Mouse (Mus musculus): ENCODE measurements at regions not wholly inside any gene's neighbourhood (a gene's known extent, or its start where the extent isn't known, plus 50 kb on each side); places are given as distances from the start of the nearest gene placed in this dataset.

GRCm38 (mm10) chr1:189584831-189585230 lies 103.1 kb downstream of the Cenpf start:
- no peaks in the 10 kb centered on the region for H3K9me3 ChIP-seq (ENCODE audit: low read length)
- H3K9ac ChIP-seq (replicated peaks; ENCODE audit: low read length), result no peak overlapping the region
- no peak for TF ChIP-seq CTCF (IDR thresholded peaks at IDR 0.05; ENCODE audit: low read depth)
- WGBS, result 65% methylated on average over 3 of the region's 3 CpGs
- no peaks in the 10 kb centered on the region for H3K4me1 ChIP-seq (ENCODE audit: insufficient read depth, low read length)
- H3K4me3 ChIP-seq (ENCODE audit: low read length), result no peak overlapping the region
- DNase-seq (ENCODE audit: low spot score), result no peak
- no peak overlapping the region for H3K27ac ChIP-seq
- H3K36me3 ChIP-seq (ENCODE audit: insufficient read depth, low read length), result no peaks in the 10 kb centered on the region
- ATAC-seq, result no peak
- H3K4me2 ChIP-seq (ENCODE audit: low read depth, low read length), result no peak overlapping the region
- no peaks in the 10 kb centered on the region for H3K27me3 ChIP-seq (ENCODE audit: insufficient read depth, low read length)

GRCm38 (mm10) chr1:189581427-189581826 lies 106.5 kb downstream of the Cenpf start:
- Histone ChIP-seq H3K27me3 (ENCODE audit: insufficient read depth, low read length) (no peaks in the 10 kb centered on the region), H3K9ac (replicated peaks; ENCODE audit: low read length) (no peak overlapping the region), H3K36me3 (ENCODE audit: insufficient read depth, low read length) (no peaks in the 10 kb centered on the region), H3K4me1 (ENCODE audit: insufficient read depth, low read length) (no peaks in the 10 kb centered on the region), H3K27ac (no peak overlapping the region), H3K4me2 (ENCODE audit: low read depth, low read length) (no peak overlapping the region), H3K9me3 (ENCODE audit: low read length) (no peaks in the 10 kb centered on the region), H3K4me3 (ENCODE audit: low read length) (no peak overlapping the region)
- DNase-seq (ENCODE audit: low spot score) (no peak), ATAC-seq (0 out of 2 replicates have a peak, but pooled peaks have one; percentile 12)
- TF ChIP-seq CTCF (IDR thresholded peaks at IDR 0.05; ENCODE audit: low read depth), result no peak
- WGBS, result 82% methylated on average over 4 of the region's 4 CpGs

- no peaks in the 10 kb centered on the region for H3K9me3 ChIP-seq (ENCODE audit: low read length)
- H3K9ac ChIP-seq (replicated peaks; ENCODE audit: low read length), result no peak overlapping the region
- no peak overlapping the region for H3K4me2 ChIP-seq (ENCODE audit: low read depth, low read length)
- H3K27me3 ChIP-seq (ENCODE audit: insufficient read depth, low read length), result no peaks in the 10 kb centered on the region
- peak; percentile 84 for TF ChIP-seq CTCF (IDR thresholded peaks at IDR 0.05; ENCODE audit: low read depth)
- H3K4me1 ChIP-seq (ENCODE audit: insufficient read depth, low read length), result no peaks in the 10 kb centered on the region
- whole genome bisulfite sequencing, result 65% methylated on average over 2 of the region's 2 CpGs
- peak; percentile 82 for DNase-seq (ENCODE audit: low spot score)
- H3K36me3 ChIP-seq (ENCODE audit: insufficient read depth, low read length), result no peaks in the 10 kb centered on the region
- ATAC-seq, result peak; percentile 55; the same call in 1 of the 2 replicates
- no peak overlapping the region for H3K4me3 ChIP-seq (ENCODE audit: low read length)
- H3K27ac ChIP-seq, result no peak overlapping the region
Measured at GRCm38 (mm10) chr1:189579358-189579757, 108.5 kb downstream of the Cenpf start.

- H3K9ac ChIP-seq (replicated peaks; ENCODE audit: low read length), result no peak overlapping the region
- no peaks in the 10 kb centered on the region for H3K9me3 ChIP-seq (ENCODE audit: low read length)
- TF ChIP-seq CTCF (IDR thresholded peaks at IDR 0.05; ENCODE audit: low read depth), result no peak
- ATAC-seq (no peak), DNase-seq (ENCODE audit: low spot score) (no peak)
- H3K27me3 ChIP-seq (ENCODE audit: insufficient read depth, low read length), result no peaks in the 10 kb centered on the region
- no peak overlapping the region for H3K27ac ChIP-seq
- no peaks in the 10 kb centered on the region for H3K36me3 ChIP-seq (ENCODE audit: insufficient read depth, low read length)
- H3K4me1 ChIP-seq (ENCODE audit: insufficient read depth, low read length), result no peaks in the 10 kb centered on the region
- no peak overlapping the region for H3K4me3 ChIP-seq (ENCODE audit: low read length)
- 57% methylated on average over 11 of the region's 11 CpGs for WGBS
- no peak overlapping the region for H3K4me2 ChIP-seq (ENCODE audit: low read depth, low read length)
Measured at GRCm38 (mm10) chr1:189576311-189577002, 111.4 kb downstream of the Cenpf start.

- Histone ChIP-seq H3K27ac (no peak overlapping the region), H3K4me3 (ENCODE audit: low read length) (no peak overlapping the region), H3K4me1 (ENCODE audit: insufficient read depth, low read length) (no peaks in the 10 kb centered on the region), H3K9me3 (ENCODE audit: low read length) (no peaks in the 10 kb centered on the region), H3K4me2 (ENCODE audit: low read depth, low read length) (no peak overlapping the region), H3K36me3 (ENCODE audit: insufficient read depth, low read length) (no peaks in the 10 kb centered on the region), H3K27me3 (ENCODE audit: insufficient read depth, low read length) (no peaks in the 10 kb centered on the region), H3K9ac (replicated peaks; ENCODE audit: low read length) (no peak overlapping the region)
- DNase-seq (ENCODE audit: low spot score) (no peak), ATAC-seq (no peak)
- no peak for TF ChIP-seq CTCF (IDR thresholded peaks at IDR 0.05; ENCODE audit: low read depth)
- 89% methylated on average over 10 of the region's 10 CpGs for WGBS
Measured at GRCm38 (mm10) chr1:189575525-189576240, 112.2 kb downstream of the Cenpf start.

- H3K4me1 ChIP-seq (ENCODE audit: insufficient read depth, low read length), result no peaks in the 10 kb centered on the region
Measured at GRCm38 (mm10) chr1:189566491-189566890, 121.4 kb downstream of the Cenpf start.

GRCm38 (mm10) chr1:189561831-189562230 lies 126.1 kb downstream of the Cenpf start:
- Histone ChIP-seq H3K4me1 (ENCODE audit: insufficient read depth, low read length) (no peaks in the 10 kb centered on the region), H3K4me2 (ENCODE audit: low read depth, low read length) (no peak overlapping the region), H3K9ac (replicated peaks; ENCODE audit: low read length) (no peak overlapping the region), H3K4me3 (ENCODE audit: low read length) (no peak overlapping the region), H3K36me3 (ENCODE audit: insufficient read depth, low read length) (no peaks in the 10 kb centered on the region), H3K9me3 (ENCODE audit: low read length) (no peaks in the 10 kb centered on the region), H3K27ac (no peak overlapping the region), H3K27me3 (ENCODE audit: insufficient read depth, low read length) (no peaks in the 10 kb centered on the region)
- 74% methylated on average over 12 of the region's 12 CpGs for whole genome bisulfite sequencing
- ATAC-seq (no peak), DNase-seq (ENCODE audit: low spot score) (no peak)
- no peak for TF ChIP-seq CTCF (IDR thresholded peaks at IDR 0.05; ENCODE audit: low read depth)

More at GRCm38 (mm10) chr1:189566491-189566890, 121.4 kb downstream of the Cenpf start:
- DNase-seq (ENCODE audit: low spot score) (no peak), ATAC-seq (no peak)
- no peak overlapping the region for H3K4me3 ChIP-seq (ENCODE audit: low read length)
- H3K36me3 ChIP-seq (ENCODE audit: insufficient read depth, low read length), result no peaks in the 10 kb centered on the region
- no peak overlapping the region for H3K27ac ChIP-seq
- WGBS, result 38% methylated on average over 7 of the region's 7 CpGs
- no peak overlapping the region for H3K4me2 ChIP-seq (ENCODE audit: low read depth, low read length)
- no peaks in the 10 kb centered on the region for H3K27me3 ChIP-seq (ENCODE audit: insufficient read depth, low read length)
- no peak overlapping the region for H3K9ac ChIP-seq (replicated peaks; ENCODE audit: low read length)
- no peak for TF ChIP-seq CTCF (IDR thresholded peaks at IDR 0.05; ENCODE audit: low read depth)
- no peaks in the 10 kb centered on the region for H3K9me3 ChIP-seq (ENCODE audit: low read length)

Measured in hindbrain, postnatal 0 days (tissue).